Mouse (Mus musculus) brain, adult 2 months (tissue): Measurements from ENCODE around the gene Dbx1.

Experiments used
- DNase-seq: peaks from one replicate; pipeline ENCODE4 v3.0.0; 2011; ENCODE audit warnings: low read depth, low spot score

Dbx1 gene

DNA sequence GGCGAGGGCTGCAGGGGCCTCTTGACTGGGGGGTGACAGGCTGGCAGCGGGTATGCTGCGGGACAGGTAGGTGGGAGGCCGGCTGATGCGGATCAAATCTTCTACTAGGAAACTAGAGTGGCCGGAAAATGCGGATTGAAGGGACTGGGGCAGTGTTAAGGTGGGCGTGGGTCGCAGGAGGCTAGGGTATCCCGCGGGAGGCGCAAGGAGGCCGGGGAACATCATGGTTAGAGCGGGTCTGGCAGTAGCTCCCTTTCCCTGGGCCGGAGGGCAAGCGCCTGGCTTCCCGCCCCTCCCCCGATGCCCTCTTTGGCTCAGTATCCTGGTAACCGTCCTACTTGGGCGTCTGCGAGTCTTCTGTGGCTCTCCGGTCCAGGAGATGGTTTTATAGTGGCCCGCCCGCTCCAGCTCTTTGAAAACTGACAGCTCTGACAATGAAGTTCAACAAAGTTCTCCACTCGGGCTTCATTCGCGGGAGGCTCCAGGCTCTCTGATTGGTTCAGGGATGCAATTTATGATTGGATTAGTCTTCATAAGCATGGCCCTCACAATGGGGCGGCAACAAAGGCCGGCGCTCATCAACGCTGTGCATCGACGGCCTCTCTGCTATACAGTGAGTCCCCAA, at the start of gene Dbx1:
Dbx1 (minus strand) TSS at position 359 of the 625 bp plus-strand sequence.
- no peak for DNase-seq

DNA sequence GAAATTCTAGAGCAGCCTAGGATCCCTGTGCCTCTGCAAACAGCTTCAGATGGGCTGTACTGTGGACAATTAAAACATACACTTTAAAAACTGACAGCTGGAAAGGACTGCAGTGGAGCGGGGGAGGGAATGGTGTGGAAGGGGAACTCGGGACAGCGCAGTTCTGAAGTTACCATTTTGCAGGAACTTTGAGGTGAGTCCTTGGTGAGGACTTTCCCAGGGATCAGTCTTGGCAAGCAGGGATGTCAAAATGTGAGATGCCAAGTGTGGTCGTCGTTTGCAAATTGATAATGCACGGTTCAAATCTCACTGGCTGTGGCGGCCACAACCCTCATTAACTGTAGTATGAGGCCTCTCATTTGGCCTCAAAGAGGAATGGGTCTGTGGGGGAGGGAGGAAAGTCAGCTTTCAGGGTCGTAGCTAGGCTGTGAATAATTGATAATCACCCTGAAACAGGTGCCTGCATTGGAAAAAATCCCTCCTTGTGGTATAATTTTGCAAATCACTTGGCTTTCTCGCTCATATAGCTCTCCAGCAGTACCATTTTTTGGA, 42.3 kb upstream of the Dbx1 start:
- DNase-seq: no peak

- no peak for DNase-seq
These were observed 41.6 kb upstream of the Dbx1 start for GRCm38 (mm10) chr7:49678100-49678825.

DNA sequence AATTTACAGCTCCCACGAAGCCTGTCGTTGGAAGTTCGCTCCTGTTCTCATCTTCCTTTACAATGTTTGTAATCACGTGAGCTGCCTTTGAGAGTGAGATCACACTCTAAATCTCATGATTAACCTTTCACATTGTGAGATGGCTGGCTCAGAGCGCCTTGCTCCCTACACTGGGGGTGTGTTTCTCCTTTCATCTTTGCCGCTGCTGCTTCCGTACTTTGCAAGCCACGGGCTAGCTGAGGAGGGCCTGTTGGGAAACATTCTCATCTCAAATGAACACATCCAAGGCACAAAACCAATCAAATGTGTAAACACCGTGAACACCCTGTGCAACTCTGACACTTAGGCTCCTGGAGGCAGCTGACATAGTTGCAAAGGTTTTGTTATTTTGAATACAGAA, 40.5 kb upstream of the Dbx1 start:
- no peak for DNase-seq

GRCm38 (mm10) chr7:49676627-49677026, 40.0 kb upstream of the Dbx1 start:
- DNase-seq: no peak

DNA sequence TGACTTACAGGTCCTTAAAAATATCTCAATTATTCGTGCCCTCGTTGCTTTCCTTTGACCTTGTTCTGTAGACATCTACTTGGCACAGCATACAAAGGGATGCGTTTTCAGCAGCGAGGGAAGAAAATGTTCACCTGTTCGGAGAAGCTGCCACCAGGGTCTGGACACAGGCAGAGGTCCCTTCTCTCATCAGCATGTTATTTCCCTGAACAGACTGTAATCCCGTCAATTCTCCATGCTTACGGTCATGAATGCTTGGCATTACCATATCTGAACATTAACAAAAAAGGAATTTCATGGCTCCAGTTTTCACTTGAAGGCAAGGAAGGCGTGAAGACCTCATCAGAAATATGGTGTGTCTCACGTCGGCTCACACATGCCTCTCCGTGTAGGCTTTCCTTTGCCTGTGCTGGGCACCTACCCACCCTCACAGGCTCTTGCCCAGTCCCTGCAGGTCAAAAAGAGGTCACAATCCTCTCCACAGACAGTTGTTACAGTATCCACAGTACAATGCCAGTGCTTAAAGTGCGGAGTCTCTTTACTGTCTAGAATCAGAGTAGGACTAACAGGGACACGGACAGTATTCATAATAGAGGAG, 31.7 kb upstream of the Dbx1 start:
- DNase-seq: no peak

- no peak for DNase-seq
These were observed 26.9 kb upstream of the Dbx1 start for GRCm38 (mm10) chr7:49663575-49663974.

GRCm38 (mm10) chr7:49662492-49663026, 25.9 kb upstream of the Dbx1 start:
- DNase-seq: no peak

GRCm38 (mm10) chr7:49661811-49662491, 25.3 kb upstream of the Dbx1 start:
- no peak for DNase-seq

DNA sequence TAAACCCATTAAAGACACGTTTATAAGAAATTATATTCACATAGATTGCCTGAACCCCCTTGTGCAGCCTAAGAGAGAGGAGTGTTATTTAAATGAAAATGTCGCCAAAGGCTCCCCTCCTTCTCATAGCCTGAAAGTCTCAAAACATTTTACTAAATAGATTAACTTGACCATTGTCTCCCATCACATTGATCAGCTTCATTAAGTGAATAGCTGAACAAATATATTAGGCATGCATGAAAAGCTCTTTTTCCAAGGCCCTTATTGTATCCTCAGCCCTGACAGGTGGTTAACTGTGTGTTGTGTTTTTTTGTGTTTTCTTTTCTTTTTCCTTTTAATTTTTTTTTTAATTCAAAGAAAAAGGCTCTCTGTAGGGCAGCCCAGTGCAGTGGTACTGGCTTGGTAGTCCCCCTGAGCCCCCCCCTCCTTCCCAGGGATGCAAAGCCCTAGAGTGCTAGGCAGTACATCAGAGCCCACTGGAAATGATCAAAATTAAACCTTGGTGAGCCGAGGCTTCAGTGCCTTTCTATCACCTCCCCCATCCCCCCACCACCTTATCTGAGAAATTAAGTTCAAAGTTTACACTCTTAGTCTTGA, 4.2 kb upstream of the Dbx1 start:
- DNase-seq: no peak

DNA sequence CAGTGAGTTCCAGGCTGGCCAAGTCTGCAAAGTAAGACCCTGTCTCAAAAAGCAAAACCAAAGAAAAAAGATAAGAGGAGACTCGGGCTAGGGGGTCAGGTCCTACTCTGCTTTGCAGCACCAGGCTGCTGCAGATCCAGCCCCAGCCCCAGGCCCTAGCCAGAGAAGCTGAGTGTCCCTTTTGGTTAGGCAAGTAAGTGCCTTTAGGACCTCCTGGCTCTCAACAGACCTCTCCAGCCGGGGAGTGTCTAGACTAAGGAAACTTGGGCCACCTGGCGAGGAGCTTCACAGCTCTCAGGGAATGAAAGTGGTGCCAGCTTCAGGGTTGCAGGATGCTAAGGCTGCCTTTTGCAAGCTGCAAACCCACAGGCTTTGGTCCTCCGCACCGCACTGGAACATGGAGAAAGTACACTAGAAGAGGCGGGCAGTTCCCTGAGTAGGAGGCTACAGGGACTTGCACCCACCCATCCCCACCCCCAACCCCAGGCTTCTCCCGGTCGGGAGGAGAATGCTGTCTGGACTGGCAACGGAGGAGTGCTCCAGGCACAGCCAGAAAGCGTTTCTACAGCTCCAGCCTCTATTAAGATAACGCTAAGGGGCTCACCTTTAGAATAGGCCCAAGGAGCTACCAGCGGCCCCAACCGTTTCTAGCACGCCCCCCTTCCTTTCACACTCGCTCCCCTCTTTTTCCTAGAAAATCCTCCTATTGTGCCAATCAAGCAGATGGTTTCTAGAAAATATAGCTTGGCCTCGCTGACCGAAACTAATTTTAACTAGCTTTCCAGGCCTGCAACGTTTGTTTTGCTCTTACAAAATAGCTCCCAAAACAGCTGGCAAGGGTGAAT, 3.4 kb upstream of the Dbx1 start:
- DNase-seq: no peak

DNA sequence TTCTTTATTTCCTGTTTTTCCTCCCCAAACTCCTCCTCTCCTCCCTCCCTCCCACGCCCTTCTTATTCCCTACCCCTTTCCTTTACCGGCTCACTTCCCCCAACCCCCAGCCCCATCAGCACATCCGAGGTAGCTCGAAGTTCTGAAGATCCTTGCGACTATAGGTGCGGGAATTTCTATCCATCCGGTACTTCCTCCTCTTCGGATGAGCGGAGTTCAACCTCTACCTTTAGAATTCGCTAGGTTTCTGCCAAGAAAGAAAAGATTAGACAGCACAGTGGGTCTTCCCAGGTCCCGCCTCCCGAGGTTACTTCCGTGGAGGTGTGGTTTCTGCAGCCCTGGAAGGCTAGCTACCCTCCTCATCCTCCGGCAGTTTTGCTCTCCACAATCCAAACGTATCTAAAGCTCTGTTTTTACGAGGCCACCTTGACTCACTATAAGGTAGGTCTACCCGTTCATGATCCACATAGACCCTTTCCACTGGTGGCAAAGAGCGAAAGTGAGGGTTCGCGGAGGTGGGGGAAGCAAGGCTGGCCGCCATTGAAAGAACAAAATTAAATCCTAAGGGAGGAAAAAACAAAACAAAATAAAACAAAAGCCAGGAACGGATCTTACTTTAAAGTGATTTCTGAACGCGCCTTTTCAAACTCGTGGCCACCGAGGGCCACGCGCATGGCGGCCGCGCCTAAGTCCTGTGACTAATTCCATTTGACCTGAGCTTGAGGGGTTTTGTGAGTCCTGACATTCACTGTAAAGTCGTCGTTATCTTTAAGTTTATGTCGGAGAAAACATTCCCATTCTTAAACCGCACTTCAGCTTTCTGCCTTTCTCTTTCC, 2.5 kb upstream of the Dbx1 start:
- DNase-seq: no peak

GRCm38 (mm10) chr7:49637851-49638663, 1.4 kb upstream of the Dbx1 start:
- no peak for DNase-seq

DNA sequence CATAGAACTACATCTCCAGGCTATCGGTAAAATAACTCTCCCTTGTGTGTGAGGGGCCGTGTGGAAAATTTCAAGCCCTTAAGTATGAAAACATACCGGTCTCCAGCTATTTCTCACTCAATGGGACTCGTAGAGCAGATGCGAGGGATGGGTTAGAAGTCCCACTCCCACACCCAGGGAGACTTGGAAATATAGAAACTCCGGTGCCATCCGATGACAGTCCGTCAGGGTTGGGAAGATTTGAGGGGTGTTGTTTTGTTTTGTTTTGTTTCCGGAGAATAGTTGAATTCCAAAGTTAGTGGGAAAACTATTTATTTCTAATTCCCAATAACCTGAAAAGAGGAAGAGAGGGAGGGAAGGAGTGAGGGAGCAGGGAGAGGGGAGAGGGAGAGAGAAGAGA, 632 bp upstream of the Dbx1 start:
- DNase-seq: no peak

GRCm38 (mm10) chr7:49635971-49636370, 678 bp downstream of the Dbx1 start:
- DNase-seq: no peak

- no peak for DNase-seq
These were observed 1.5 kb downstream of the Dbx1 start for GRCm38 (mm10) chr7:49635074-49635621.

DNA sequence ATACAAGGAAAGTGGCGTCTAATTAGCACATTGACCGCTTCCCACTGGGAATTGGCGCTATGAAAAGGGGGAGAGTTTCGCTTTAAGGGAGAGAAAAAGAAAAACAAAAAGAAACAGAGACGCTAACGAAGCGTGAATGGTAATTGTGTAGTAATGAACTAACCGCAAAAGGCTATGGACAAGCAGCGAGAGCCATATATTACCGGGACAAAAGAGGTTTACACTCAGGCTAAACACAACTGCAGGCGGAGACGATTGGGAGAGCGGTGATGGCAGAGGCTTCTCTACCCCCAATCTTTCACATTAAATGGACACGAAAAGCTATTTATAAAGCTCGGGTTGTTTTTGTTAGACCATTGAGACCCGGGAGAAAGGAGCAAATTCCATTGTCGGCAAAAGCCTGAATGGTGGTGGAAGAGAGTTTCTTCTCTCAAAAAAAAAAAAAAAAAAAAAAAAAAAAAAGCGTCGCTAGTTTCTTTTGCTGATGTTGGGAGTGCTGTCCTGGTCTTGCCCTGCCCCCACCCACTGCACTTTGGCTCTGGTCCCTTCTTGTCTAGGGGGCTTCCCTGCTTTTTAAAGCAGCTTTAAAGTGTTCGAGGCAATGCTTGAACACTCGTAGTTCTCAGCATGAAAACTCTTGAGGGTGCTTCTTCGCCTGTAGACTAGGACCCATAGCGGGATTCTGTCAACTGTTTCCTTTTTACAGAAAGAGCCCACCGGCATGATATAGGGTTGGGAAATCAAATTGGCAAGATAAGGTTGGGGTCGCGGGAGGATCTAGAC, 2.2 kb downstream of the Dbx1 start:
- DNase-seq: no peak
